Mouse (Mus musculus): ENCODE measurements at regions not wholly inside any gene's neighbourhood (a gene's known extent, or its start where the extent isn't known, plus 50 kb on each side); places are given as distances from the start of the nearest gene placed in this dataset.

DNA sequence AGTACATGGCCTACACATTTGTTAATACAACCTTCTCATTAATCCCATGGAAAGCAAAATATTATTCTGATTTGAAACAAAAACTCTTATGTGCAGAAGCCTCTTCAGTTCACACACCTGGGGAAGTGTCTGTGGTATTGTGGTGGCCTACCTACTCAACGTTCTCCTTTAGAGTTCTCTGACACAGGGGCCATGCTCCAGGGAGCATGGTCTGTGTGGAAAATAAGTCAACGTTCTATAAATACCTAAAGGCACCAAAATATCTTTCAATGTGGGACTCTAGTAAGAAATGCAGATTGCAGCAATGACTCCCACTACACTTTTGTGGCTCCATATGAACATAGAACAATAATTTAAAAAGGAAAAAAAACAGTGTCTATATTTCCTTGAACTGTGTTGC, 489.0 kb upstream of the A1bg start:
- DNase-seq (ENCODE audit: low spot score in 2 of 2): no peak

DNA sequence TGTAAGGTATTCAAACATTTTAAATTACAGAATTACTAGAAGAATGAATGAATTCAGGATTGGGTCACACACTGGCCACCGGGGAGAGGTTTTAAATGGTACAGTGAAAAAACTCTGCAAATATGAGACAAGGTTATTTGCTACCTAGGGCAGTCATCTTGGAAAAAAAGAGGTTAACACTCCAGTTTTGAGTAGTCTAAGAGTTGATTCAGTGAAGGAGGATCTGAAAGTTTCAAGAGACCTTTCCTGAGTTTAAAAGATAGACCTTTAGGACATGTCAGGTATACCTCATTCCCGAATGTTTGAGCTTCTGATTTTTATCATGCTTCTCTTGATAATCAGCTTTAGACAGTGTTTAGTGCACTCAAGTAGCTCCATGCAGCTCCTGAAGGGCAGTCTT, 488.0 kb upstream of the A1bg start:
- DNase-seq (ENCODE audit: low spot score in 2 of 2): no peak

- no peak for DNase-seq (ENCODE audit: low spot score in 2 of 2)
Measured at GRCm38 (mm10) chr15:61408621-61409020, 485.8 kb upstream of the A1bg start.

GRCm38 (mm10) chr15:61400720-61401119, 477.9 kb upstream of the A1bg start:
- DNase-seq (ENCODE audit: low spot score in 2 of 2): peak in 1 of 2 experiments; percentile 5

DNA sequence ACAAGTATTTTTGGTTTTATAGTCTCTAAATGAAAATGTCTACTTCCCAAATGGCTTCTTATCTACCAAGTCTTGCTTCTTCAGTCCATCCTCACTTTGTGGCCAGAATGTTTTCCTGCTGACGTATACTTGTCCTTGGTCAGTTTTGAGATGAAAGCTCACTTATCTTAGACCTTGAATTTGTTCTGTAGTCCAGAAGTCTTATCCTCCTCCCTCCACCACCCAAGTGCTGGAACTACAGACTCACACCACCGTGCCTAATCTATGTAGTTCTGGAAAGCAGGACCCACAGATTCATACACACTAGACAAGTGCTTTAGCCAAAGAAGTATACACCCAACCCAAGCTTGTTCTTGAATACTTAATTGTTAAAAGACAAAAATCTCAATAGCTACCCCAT, 477.2 kb upstream of the A1bg start:
- no peak for DNase-seq (ENCODE audit: low spot score in 2 of 2)

GRCm38 (mm10) chr15:61398829-61399228, 476.0 kb upstream of the A1bg start:
- DNase-seq (ENCODE audit: low spot score in 2 of 2): no peak

- no peak for DNase-seq (ENCODE audit: low spot score in 2 of 2)
Measured at GRCm38 (mm10) chr15:61397061-61397460, 474.2 kb upstream of the A1bg start.

- peak; percentile 3 to 14 for DNase-seq (ENCODE audit: low spot score in 2 of 2)
Measured at GRCm38 (mm10) chr15:61395296-61395826, 472.5 kb upstream of the A1bg start.

- DNase-seq (ENCODE audit: low spot score in 2 of 2): no peak
Measured at GRCm38 (mm10) chr15:61380666-61381065, 457.9 kb upstream of the A1bg start.

- no peak for DNase-seq (ENCODE audit: low spot score in 2 of 2)
Measured at GRCm38 (mm10) chr15:61366276-61366675, 443.5 kb upstream of the A1bg start.

DNA sequence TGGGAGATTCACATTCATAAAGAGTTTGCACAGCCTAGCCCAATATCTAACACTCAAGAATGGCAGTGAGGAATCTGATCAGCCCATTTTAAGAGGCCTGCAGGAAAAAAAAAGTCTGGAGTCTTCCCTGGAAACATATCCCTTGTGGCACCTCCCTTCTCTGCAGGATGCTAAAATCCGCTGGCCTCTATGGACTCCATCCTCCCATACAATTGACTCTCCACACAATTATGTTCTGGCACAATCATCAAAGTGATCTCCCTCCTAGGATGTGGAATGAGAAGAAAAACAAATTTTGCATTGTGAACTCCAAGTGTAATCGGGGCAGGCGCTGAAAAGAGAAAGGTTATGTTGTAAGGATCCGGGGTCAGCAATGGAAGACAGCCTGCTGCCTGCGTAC, 442.7 kb upstream of the A1bg start:
- DNase-seq (ENCODE audit: low spot score in 2 of 2): no peak

GRCm38 (mm10) chr15:61364461-61364860, 441.6 kb upstream of the A1bg start:
- DNase-seq (ENCODE audit: low spot score in 2 of 2): no peak

- no peak for DNase-seq (ENCODE audit: low spot score in 2 of 2)
Measured at GRCm38 (mm10) chr15:61361254-61361653, 438.4 kb upstream of the A1bg start.

- DNase-seq (ENCODE audit: low spot score in 2 of 2): no peak
Measured at GRCm38 (mm10) chr15:61355344-61355743, 432.5 kb upstream of the A1bg start.

DNA sequence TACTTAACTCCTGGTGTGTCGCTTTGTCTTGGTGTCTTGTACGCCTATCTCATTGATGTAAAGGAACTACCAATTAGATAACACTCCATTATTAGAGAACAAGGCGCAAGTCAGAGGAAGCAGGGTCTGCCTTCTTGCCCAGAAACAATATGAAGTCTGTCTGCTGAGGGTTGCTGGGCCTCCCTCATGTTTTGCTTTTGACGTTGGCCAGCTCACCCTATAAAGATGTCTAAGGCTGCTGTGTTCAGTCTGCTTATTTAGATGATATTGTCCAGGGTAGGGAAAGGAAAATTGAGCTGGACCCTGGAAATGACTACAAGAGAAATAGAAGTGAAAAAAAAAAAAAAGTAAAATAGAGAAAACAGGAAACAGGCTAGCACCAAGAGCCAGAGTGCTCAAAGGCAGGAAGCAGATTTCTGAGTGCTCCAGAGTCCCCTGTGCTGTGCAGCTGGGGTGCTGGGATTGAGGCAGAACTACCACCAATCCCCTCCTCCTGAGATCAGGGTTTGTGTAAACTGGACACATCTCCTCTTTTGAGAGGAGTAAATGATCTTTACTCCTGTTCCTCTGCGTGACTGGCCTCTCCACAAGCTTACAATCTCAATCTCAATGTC, 429.0 kb upstream of the A1bg start:
- peak in 1 of 2 experiments; percentile 6 for DNase-seq (ENCODE audit: low spot score in 2 of 2)

DNA sequence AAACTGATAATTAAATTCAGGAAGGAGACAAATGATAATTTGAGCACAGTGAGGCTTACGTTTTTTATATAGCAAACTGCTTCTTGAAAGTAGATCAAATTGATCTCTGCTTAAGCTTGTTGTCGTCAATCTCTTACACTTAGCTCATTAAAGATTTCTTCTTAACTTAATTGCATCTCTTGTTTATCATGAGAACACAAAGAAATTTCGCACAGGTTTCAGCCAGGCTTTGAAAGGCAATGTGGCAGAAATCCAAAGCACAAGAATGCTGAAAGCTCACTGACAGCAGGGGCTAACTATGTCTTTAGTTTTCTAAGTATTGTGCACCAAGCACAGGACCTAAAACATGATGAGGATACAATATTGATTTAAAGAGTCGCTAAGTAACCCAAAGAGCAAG, 422.3 kb upstream of the A1bg start:
- no peak for DNase-seq (ENCODE audit: low spot score in 2 of 2)

- no peak for DNase-seq (ENCODE audit: low spot score in 2 of 2)
Measured at GRCm38 (mm10) chr15:61342618-61343017, 419.8 kb upstream of the A1bg start.

- no peak for DNase-seq (ENCODE audit: low spot score in 2 of 2)
Measured at GRCm38 (mm10) chr15:61327925-61328324, 405.1 kb upstream of the A1bg start.

DNA sequence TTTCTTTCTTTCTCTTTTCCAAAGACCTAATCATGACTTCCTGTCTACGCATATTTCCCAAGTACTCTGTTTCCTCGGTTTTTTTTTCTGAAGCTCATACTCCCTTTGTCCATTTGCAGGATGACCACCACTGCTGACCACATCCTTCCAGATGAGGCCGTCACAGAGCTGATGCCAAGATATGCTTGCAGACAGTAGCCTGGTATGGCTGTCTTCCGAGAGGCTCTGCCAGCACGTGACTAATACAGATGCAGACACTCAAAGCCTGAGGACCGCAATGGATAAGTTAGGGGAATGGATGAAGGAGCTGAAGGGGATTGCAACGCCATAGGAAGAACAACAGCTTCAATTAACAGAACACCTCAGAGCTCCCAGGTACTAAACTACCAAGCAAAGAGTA, 399.4 kb upstream of the A1bg start:
- DNase-seq (ENCODE audit: low spot score in 2 of 2): no peak

DNA sequence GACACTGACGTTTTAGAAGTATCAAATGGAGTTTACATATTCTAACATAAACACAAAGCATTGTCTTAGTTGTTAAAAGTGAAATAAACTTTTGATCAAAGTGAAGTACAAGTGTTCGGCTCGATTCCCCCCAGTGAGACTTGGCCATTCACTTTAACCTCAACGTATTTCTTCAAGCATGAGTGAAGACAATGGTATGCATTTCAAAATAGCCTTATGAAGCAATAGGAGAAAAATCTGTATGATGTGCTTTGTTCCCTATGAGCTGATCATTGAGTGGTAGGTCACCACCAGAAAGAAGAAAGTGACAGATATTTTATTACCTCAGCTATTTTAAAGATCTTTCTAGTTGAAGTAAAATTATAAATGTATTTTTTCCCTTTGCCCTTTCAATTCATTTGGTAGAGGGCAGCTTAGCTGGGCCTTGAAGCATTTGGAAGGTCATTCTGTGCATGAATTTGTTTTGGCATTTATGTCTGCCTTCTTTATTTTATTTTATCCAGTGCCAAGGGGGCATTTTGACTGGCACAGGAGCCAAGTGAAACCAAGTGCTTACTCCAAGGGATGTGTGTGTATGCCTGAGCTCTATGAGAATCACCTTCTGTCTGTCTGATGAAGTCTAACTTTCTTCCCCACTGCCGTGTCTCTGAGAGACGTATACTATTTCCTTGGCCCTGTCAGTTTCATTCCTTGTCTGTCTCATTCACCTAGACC, 386.8 kb upstream of the A1bg start:
- DNase-seq (ENCODE audit: low spot score in 2 of 2): no peak

DNA sequence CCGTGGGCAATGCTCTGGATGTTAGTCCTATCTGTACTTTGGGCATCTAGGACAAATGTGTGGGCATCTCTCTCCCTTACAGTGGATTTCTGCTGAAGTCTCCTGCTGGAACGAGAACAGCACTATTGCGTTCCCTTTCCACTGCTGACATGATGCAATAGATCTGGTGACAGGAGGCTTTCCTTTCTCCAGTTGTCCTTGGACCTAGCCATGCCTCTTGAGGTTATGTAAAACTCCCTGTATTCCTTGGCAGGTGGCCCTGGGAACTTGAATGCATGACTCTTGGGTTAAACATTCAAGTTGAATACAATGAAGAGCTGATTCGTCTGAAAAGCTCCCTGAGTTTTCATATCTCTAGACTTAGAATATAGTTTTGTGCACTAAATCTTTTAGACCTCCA, 386.1 kb upstream of the A1bg start:
- DNase-seq (ENCODE audit: low spot score in 2 of 2): no peak

DNA sequence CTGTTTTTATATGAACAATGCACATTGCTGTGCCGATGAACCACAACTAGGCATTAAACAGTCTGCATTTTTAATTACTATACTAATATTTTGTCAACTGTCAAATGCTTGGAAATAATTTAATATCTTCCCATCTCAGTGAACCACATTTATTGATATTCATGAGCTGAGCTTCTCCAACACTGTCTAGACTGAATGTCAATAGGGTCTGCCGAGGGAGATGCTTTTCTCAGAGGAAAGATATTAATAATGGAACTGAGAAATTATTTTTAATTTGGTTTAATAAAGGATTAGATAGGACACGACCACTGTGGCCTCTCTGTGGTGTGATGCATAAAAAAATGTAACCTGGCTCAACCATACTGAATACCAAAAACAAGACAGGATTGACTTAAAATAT, 381.7 kb upstream of the A1bg start:
- DNase-seq (ENCODE audit: low spot score in 2 of 2): no peak

GRCm38 (mm10) chr15:61299796-61300195, 377.0 kb upstream of the A1bg start:
- DNase-seq (ENCODE audit: low spot score in 2 of 2): no peak
